Mouse (Mus musculus): ENCODE measurements around the gene G0s2.

GRCm38 (mm10) chr1:193290686-193291085, 17.7 kb upstream of the G0s2 start:
- TF ChIP-seq POLR2A (IDR thresholded peaks at IDR 0.05; ENCODE audit: borderline replicate concordance, insufficient read depth, low read length) = no peak
- no peak for TF ChIP-seq CTCF (IDR thresholded peaks at IDR 0.05; ENCODE audit: borderline replicate concordance, insufficient read depth, low read depth, low read length)
